Mouse (Mus musculus) left cerebral cortex, postnatal 14 days (tissue): ENCODE measurements around the gene Hras. TPM values are rescaled to one million over a fixed set of nuclear protein-coding genes. Genes with fewer than 3 reads are reported as not detected.

Experiments
- DNase-seq, 2 experiments: peaks; one replicate each; pipeline ENCODE4 v3.0.0; 2021 to 2022; ENCODE audit warnings: low spot score in 2 of 2, mixed read lengths in 1 of 2
- intact Hi-C: fragments of 180-260 bp; cut with DNase I; formaldehyde crosslinking; loops from one replicate; pipeline ENCODE4 v1.15.1; 2025
- microRNA-seq, 2 experiments: library from miRNA; unstranded; fragments of <30 nt; microRNA quantifications; one replicate each; pipeline ENCODE4 v1.2.0; 2022
- total RNA-seq, 2 experiments: library from RNA; stranded (reverse); gene quantifications; 2 replicates each; pipeline ENCODE4 v1.2.3; 2021

Hras gene
- total RNA-seq, 2 experiments from 2014 or later = 249 to 272 TPM

- DNase-seq = no peak
- intact Hi-C loops = no loop called here
Measured at GRCm38 (mm10) chr7:141145403-141145802, 48.4 kb downstream of the Hras start.

DNA sequence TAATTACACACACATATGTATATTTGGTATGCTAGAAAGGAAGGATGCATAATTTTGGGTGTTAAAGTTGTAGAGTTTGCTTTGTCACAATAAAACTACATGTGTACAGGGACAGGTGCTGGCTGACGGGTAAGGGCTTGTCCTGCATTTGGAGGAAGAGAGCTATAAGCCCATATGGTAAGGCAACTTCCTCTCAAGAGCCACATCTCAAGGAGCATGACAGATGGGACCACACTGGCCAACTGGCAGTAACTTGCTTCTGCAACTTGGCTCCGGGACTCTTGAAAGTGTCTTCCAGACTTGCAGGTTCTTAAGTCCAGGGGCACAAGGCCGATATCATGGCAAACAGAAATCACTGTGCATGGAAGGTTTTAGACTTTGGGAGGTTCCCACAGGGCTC, 49.2 kb downstream of the Hras start:
- intact Hi-C loops = no loop called here
- DNase-seq = no peak

DNA sequence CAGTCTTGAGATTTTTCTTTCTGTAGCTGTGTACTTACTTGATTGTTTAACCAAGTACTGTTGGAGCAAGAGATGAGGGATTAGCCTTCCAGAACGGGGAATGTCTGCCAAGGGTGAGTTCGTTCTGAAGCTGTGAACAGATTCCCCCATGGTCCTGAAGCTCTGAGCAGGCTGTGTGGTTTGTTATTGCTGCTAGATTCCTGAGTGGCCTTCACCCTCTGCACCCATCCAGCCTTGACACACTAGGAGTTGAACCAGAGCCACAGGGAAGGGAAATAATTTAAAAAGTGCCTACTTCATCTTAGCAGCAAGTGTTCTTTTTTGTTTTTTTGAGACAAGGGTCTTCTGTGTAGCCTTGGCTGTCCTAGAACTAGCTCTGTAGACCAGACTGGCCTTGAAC, 49.9 kb downstream of the Hras start:
- intact Hi-C loops = no loop called here
- DNase-seq = no peak

GRCm38 (mm10) chr7:141143112-141143511, 50.7 kb downstream of the Hras start:
- intact Hi-C loops = no loop called here
- peak in 1 of 2 experiments; percentile 39 for DNase-seq

GRCm38 (mm10) chr7:141141326-141141725, 52.5 kb downstream of the Hras start:
- no peak for DNase-seq
- intact Hi-C loops = no loop called here

Small RNAs within 50 kb of the gene (microRNA-seq; reads per million reads assigned to microRNA genes)
- gene Mir210 = 63.3 to 99.3 reads per million in 2 experiments

Other genes with a start within 250 kb of the Hras start
- not detected for gene Ifitm5, start 243.7 kb downstream of the Hras start, total RNA-seq
- not detected for gene Gm45717, start 238.1 kb downstream of the Hras start, total RNA-seq
- 10 to 100 TPM; 11.5 to 15.0 TPM for gene Ifitm2, start 238.0 kb downstream of the Hras start, total RNA-seq
- 1 to 10 TPM; 4.7 to 4.9 TPM for gene Ifitm1, start 226.8 kb downstream of the Hras start, total RNA-seq
- 10 to 100 TPM in 1 of 2 experiments, 1 to 10 TPM in 1; 9.1 to 10.3 TPM for gene Ifitm3, start 183.2 kb downstream of the Hras start, total RNA-seq
- not detected for gene Ifitm6, start 176.1 kb downstream of the Hras start, total RNA-seq
- gene Gm17387, start 164.9 kb downstream of the Hras start, total RNA-seq = not detected
- 10 to 100 TPM; 92.9 to 93.9 TPM for gene B4galnt4, start 132.9 kb downstream of the Hras start, total RNA-seq
- gene Pkp3, start 115.8 kb downstream of the Hras start, total RNA-seq = under 1 TPM in 1 of 2 experiments, not detected in 1; 0.55 TPM
- gene Sigirr, start 93.4 kb downstream of the Hras start, total RNA-seq = 1 to 10 TPM; 2.5 to 2.6 TPM
- gene Ano9, start 76.2 kb downstream of the Hras start, total RNA-seq = not detected
- gene Ptdss2, start 71.6 kb downstream of the Hras start, total RNA-seq = 10 to 100 TPM; 52.9 to 65.6 TPM
- gene Rnh1, start 21.1 kb downstream of the Hras start, total RNA-seq = 10 to 100 TPM; 25.8 to 25.9 TPM
- 1 to 10 TPM; 3.6 to 4.5 TPM for gene Lrrc56, start 152 bp upstream of the Hras start, total RNA-seq
- gene Lmntd2, start 20.1 kb upstream of the Hras start, total RNA-seq = not detected
- gene Rassf7, start 21.9 kb upstream of the Hras start, total RNA-seq = under 1 TPM in 1 of 2 experiments, not detected in 1; 0.47 TPM
- gene Phrf1, start 34.8 kb upstream of the Hras start, total RNA-seq = 10 to 100 TPM; 65.9 to 66.6 TPM
- gene Irf7, start 72.5 kb upstream of the Hras start, total RNA-seq = 1 to 10 TPM in 1 of 2 experiments, not detected in 1; 1.4 TPM
- not detected for gene Cdhr5, start 82.8 kb upstream of the Hras start, total RNA-seq
- not detected for gene Sct, start 85.1 kb upstream of the Hras start, total RNA-seq
- under 1 TPM; 0.15 to 0.27 TPM for gene Drd4, start 98.0 kb upstream of the Hras start, total RNA-seq
- 100 to 1,000 TPM; 164 to 170 TPM for gene Deaf1, start 133.7 kb upstream of the Hras start, total RNA-seq
- gene Tmem80, start 133.7 kb upstream of the Hras start, total RNA-seq = 10 to 100 TPM; 23.6 to 30.6 TPM
- gene Eps8l2, start 144.9 kb upstream of the Hras start, total RNA-seq = 1 to 10 TPM; 1.3 to 1.8 TPM
- 100 to 1,000 TPM; 102 to 119 TPM for gene Taldo1, start 198.2 kb upstream of the Hras start, total RNA-seq
- gene Gatd1, start 220.1 kb upstream of the Hras start, total RNA-seq = 10 to 100 TPM; 36.0 to 42.6 TPM
- gene Cend1, start 235.5 kb upstream of the Hras start, total RNA-seq = 100 to 1,000 TPM; 338 to 362 TPM
- gene Slc25a22, start 243.9 kb upstream of the Hras start, total RNA-seq = 100 to 1,000 TPM; 331 to 339 TPM